Mouse (Mus musculus) kidney, adult 2 months (tissue): ENCODE results near the gene Ppp1r12b.

Experiments
- CTCF ChIP-seq: fragments of 200-500 bp; conservative IDR thresholded peaks from 2 replicates; pipeline ENCODE4 v1.5.1; 2011; ENCODE audit warnings: low read depth, mild to moderate bottlenecking, control low read depth, low read length, moderate library complexity, mixed read lengths; ENCODE audit not compliant: insufficient read depth, insufficient read length
- POLR2A ChIP-seq: fragments of 200-500 bp; IDR thresholded peaks from one replicate; pipeline ENCODE4 v1.6.1; 2011; ENCODE audit warnings: low read depth, low read length, control low read depth

DNA sequence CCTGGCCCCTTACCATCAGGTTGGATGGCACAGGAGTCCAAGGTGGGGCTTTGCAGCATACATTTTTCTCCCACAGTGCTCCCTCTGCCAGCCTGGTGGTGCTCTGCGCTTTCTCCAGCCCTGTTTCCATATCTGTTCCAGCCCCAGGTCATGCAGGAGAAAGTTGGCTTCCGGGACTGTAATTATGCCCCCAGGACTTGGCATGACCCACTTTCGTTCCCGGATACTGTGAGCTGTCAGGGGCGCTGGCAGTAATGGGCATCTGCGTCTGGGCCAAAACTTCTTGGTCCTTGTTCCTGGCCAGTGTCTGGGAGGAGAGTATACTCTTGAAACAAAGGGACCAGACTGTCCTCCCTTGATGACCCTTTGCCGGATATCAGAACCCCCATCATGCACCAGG lies 232.9 kb downstream of the Ppp1r12b start:
- no peak for TF ChIP-seq POLR2A
- TF ChIP-seq CTCF: no peak
